ENCODE assay signal across 13 mouse cellular contexts in the genomic region with DNA sequence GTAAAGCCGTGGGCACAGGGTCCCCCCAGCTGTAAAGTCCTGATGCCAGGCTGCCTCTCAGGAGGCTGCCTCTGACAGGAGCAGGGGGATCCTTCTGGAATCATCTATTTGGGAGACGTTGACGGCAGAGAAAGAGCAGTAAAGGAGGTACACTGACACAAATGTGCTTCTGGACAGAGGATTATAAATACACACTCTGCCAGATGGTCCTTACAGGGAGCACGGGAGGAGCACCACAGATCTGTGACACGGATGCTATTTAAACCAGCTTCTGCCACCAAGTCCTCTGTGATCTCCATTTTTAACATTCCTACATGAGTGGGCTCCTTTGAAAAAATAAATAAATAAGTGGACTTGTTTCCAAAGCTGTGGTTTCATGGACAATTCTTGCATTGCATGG.
"Had no signal": no experiment of that assay in that cellular context is flagged by ENCODE, and none has a peak within 500 bp of the region (broad histone marks: within the 10 kb centered on the region; RNA-seq: fewer than 3 reads in every experiment).

No protein-coding gene starts in this region.

- H3K27ac ChIP-seq: liver, embryonic 13.5 days; stomach, postnatal 0 days had no signal

- DNase-seq: kidney, postnatal 14 days; kidney, postnatal 4 days; layer of hippocampus, adult 9-11 months; liver, embryonic 13.5 days; lung, adult 2 months; lung, postnatal 14 days; lung, postnatal 4 days; midbrain, embryonic 14.5 days; thymus, adult 2 months; thymus, postnatal 14 days; thymus, postnatal 4 days had no signal

- H3K4me1 ChIP-seq: liver, embryonic 13.5 days had no signal

- H3K4me2 ChIP-seq: liver, embryonic 13.5 days; midbrain, embryonic 11.5 days had no signal

- H3K36me3 ChIP-seq: liver, embryonic 13.5 days had no signal

- H3K4me3 ChIP-seq: liver, embryonic 13.5 days had no signal

- H3K27me3 ChIP-seq: liver, embryonic 13.5 days had no signal

- H3K9ac ChIP-seq: liver, embryonic 13.5 days had no signal

- H3K9me3 ChIP-seq: liver, embryonic 13.5 days had no signal
